Mouse (Mus musculus): Measurements from ENCODE around the gene Ccnb1ip1.

The Ccnb1ip1 gene

GRCm38 (mm10) chr14:50807487-50808072, at the start of gene Ccnb1ip1, which contains the start of gene Parp2:
Gene Ccnb1ip1 (minus strand): TSS chr14:50807732.
Gene Parp2 (plus strand): TSS chr14:50807841.
- in situ Hi-C loops (cut with MseI, MboI): loop anchor here in 1 of 2 experiments (10.0 kb wide), 1 partner anchor 287 kb away; the partner anchor contains the start of genes Ang and Rnase4

- in situ Hi-C loops (cut with MseI, MboI): no loop called here
Observed at GRCm38 (mm10) chr14:50855788-50856187, 48.3 kb upstream of the Ccnb1ip1 start.

- in situ Hi-C loops (cut with MseI, MboI): no loop called here
Observed at GRCm38 (mm10) chr14:50837236-50837635, 29.7 kb upstream of the Ccnb1ip1 start.

- in situ Hi-C loops (cut with MseI, MboI): no loop called here
Observed at GRCm38 (mm10) chr14:50834435-50834834, 26.9 kb upstream of the Ccnb1ip1 start.

DNA sequence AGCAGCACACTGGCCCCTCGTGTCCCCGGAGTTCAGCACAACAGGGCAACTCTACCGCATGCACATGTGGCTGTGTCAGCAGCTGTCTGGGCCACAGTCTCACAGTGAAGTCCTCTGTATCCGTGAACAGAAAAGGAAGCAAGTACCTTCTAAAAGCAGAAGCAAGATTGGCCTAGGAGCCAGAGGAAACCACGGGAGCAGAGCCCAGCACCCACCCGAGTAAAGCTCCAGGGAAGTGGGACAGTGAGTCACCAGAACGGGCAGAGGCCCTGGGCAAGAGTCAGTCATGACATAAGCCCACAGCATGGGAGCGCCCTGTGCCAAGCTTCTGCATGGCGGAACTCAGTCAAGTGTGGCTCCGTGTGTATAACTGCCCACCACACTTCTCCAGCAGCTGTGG, 26.4 kb upstream of the Ccnb1ip1 start:
- in situ Hi-C loops (cut with MseI, MboI): no loop called here

DNA sequence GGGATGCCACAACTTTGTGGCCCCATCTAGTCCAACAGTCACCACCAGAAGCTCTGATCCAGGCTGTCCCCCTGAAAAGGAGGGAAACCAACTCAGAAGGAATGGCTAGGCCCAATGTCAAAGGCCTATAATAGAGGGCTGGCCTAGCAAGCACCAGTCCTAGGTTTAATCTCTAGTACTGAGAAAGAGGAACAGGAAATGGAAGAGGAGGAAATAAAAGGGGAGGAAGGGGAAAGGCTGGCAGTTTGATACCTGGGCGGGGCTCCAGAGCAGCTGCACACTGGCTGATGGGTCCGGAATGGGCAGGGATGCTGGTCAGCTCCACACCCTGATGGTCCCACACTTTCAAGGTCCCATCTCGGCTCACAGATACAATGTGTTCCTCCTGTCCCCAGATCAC, 22.3 kb upstream of the Ccnb1ip1 start:
- in situ Hi-C loops (cut with MseI, MboI): no loop called here

- in situ Hi-C loops (cut with MseI, MboI): no loop called here
Observed at GRCm38 (mm10) chr14:50826579-50826978, 19.0 kb upstream of the Ccnb1ip1 start.

GRCm38 (mm10) chr14:50824219-50824618, 16.7 kb upstream of the Ccnb1ip1 start:
- in situ Hi-C loops (cut with MseI, MboI): no loop called here

- in situ Hi-C loops (cut with MseI, MboI): no loop called here
Observed at GRCm38 (mm10) chr14:50823240-50823639, 15.7 kb upstream of the Ccnb1ip1 start.

- in situ Hi-C loops (cut with MseI, MboI): loop anchor here in 1 of 2 experiments (10.0 kb wide), 1 partner anchor 252 kb away; no protein-coding TSS in a partner anchor
Observed at GRCm38 (mm10) chr14:50813060-50813459, 5.5 kb upstream of the Ccnb1ip1 start.

GRCm38 (mm10) chr14:50806469-50806868, 1.1 kb downstream of the Ccnb1ip1 start:
- in situ Hi-C loops (cut with MseI, MboI): loop anchor here in 1 of 2 experiments (10.0 kb wide), 1 partner anchor 288 kb away; the partner anchor contains the start of genes Ang and Rnase4

GRCm38 (mm10) chr14:50804683-50805082, 2.8 kb downstream of the Ccnb1ip1 start:
- in situ Hi-C loops (cut with MseI, MboI): loop anchor here in 1 of 2 experiments (10.0 kb wide), 1 partner anchor 290 kb away; the partner anchor contains the start of genes Ang and Rnase4

GRCm38 (mm10) chr14:50802843-50803562, 4.5 kb downstream of the Ccnb1ip1 start:
- in situ Hi-C loops (cut with MseI, MboI): loop anchor here in 1 of 2 experiments (10.0 kb wide), 1 partner anchor 292 kb away; the partner anchor contains the start of genes Ang and Rnase4

- in situ Hi-C loops (cut with MseI, MboI): loop anchor here in 1 of 2 experiments (10.0 kb wide), 1 partner anchor 292 kb away; the partner anchor contains the start of genes Ang and Rnase4
Observed at GRCm38 (mm10) chr14:50802441-50802840, 5.1 kb downstream of the Ccnb1ip1 start.

DNA sequence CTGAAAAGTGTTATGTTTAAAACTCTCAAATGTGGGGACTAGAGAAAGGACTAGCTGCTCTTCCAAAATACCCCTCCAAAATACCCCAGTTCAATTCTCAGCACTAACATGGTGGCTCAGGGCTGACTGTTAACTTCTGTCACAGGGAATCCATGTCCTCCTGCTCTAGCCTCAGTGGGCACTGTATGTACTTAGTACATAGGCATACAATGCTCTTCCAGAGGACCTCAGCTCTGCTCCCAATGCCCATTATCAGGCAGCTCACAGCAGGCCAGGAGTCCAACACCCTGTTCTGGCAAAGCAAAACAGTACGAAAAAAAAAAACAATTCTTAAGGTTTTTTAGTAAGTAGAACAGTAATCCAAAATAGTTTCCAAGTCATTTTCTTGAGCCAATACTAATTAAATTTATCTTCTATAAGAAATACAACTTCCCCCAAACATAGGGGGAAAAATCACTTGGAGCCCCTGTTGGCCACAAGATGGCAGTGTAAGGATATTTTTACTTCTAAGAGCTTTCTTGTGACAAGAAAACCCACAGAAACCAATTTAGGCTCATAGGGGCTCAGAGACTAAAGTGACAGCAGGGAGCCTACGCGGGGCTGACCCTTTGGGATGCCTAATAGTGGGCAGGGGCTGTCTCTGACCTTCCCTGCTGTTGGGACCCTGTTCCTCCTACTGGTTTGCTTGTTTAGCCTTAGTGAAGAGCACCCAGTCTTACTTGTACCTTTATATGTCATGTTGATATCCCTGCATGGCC, 7.9 kb downstream of the Ccnb1ip1 start:
- in situ Hi-C loops (cut with MseI, MboI): loop anchor here in 1 of 2 experiments (10.0 kb wide), 1 partner anchor 295 kb away; the partner anchor contains the start of genes Ang and Rnase4

GRCm38 (mm10) chr14:50798512-50798911, 9.0 kb downstream of the Ccnb1ip1 start:
- in situ Hi-C loops (cut with MseI, MboI): no loop called here

DNA sequence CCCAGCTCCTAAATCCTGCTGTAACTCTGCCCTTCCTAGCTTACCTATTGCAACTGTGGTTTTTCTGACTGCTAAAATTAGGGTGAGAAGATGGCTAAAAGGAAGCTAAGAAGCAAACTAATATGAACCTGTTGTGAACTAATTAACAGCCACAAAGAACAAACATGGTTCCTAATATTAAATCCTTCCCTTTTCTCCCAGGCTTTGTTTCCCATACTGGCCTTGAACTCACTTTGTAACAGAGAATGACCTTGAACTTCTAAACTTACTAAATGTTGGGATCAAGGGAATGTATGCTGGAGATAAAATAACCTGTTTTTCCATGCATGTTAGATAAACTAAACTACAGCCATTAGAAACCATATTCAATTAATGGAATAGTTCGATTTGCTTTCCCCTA, 11.1 kb downstream of the Ccnb1ip1 start:
- in situ Hi-C loops (cut with MseI, MboI): no loop called here

- in situ Hi-C loops (cut with MseI, MboI): no loop called here
Observed at GRCm38 (mm10) chr14:50795965-50796364, 11.6 kb downstream of the Ccnb1ip1 start.

DNA sequence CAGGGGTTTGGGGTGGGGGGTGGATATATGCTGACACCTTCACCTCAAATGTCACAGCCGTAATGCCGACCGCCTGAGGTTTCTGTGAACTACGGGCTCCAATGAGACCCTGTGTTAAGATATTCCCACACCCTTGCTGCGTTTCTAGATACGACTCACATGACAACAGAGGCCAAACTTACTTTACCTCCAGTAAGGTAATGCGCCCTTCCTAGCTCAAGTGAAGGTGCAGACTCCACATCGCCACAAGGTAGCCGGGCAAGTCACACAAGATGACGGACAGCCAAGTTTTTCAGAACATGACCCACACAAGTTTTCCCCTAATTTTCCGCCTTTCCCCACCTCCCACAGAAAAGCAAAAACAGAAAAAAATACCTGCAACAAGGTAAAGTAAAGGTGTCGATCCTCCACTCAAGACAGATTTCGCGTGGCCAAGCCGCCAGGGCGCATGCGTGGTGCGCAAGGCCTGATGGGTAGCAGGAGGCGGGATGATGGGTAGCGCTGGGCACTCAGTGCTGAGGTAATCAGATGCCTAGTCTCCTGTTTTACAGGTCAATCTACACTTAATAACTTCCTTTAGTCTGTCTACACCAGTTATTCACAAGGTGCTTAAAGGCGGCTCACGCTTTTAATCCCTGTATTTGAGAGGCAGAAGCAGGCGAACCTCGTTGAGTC, 12.1 kb downstream of the Ccnb1ip1 start:
- in situ Hi-C loops (cut with MseI, MboI): no loop called here

GRCm38 (mm10) chr14:50788157-50788556, 19.4 kb downstream of the Ccnb1ip1 start:
- in situ Hi-C loops (cut with MseI, MboI): no loop called here

GRCm38 (mm10) chr14:50785251-50785637, 22.3 kb downstream of the Ccnb1ip1 start, which contains the start of gene Ttc5:
Gene Ttc5 (minus strand): TSS chr14:50785519.
- in situ Hi-C loops (cut with MseI, MboI): no loop called here

Measured in mouse trophoblast stem cell (cell line).